In the genomic region with DNA sequence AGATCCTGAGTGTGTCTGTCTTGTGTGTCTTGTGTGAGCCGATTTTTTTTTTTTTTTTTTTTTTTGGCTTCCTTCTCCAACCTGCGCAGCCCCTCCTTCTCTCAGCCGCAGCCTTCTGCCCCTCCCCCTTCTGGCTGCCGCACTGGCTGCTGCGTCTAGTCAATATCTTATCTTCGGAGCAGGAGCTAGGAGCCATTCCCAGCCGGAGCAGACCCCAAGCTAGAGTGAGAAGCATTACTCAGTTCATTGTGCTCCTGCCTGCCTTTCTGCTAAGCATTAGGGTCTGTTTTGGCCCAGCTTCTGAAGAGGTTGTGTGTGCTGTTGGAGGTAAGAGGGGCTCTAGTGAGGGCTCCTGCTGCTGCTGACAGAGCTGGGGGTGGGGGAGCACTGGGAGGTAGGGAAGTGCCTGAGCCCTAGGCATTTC, we compare ENCODE assay signal across 9 mouse cellular contexts. TPM values are rescaled to one million over a fixed set of nuclear protein-coding genes. Genes with fewer than 3 reads are reported as not detected.
DNase-seq lines count a peak whose midpoint lies in the region; ATAC-seq and TF ChIP-seq lines count a peak whose summit lies in the region.
"Had no signal": no experiment of that assay in that cellular context is flagged by ENCODE, and none has a peak within 500 bp of the region (broad histone marks: within the 10 kb centered on the region; RNA-seq: fewer than 3 reads in every experiment).

Gene Oprl1, plus strand, starts transcription at position 114 of the 424 bp plus-strand sequence.

- no peaks in the 10 kb centered on the region for H3K27me3 ChIP-seq in heart, embryonic 11.5 days (ENCODE audit: control insufficient read depth, insufficient read depth, low read length)
- no peaks in the 10 kb centered on the region for H3K27me3 ChIP-seq in neural tube, embryonic 15.5 days (replicated peaks)

- no peak for DNase-seq in heart, postnatal 36 days
- DNase-seq in brain, embryonic 14.5 days (ENCODE audit: low read depth), result peak; percentile 92
- DNase-seq in frontal cortex, postnatal 36 days (ENCODE audit: low spot score in 2 of 2), result peak; percentile 67 to 76
- DNase-seq in left cerebral cortex, postnatal 25 days (ENCODE audit: low spot score in 2 of 2), result peak; percentile 79 to 82

- peak within 1 kb of the TSS; percentile 34 for H3K4me3 ChIP-seq in heart, embryonic 11.5 days (ENCODE audit: low read depth, low read length)
- H3K4me3 ChIP-seq in neural tube, embryonic 15.5 days (replicated peaks), result peak within 1 kb of the TSS; percentile 57

- WGBS in heart, embryonic 11.5 days (ENCODE audit: insufficient replicate concordance), result 0% methylated on average over 7 of the region's 7 CpGs
- WGBS in neural tube, embryonic 15.5 days, result under 1% methylated on average over 7 of the region's 7 CpGs

- H3K36me3 ChIP-seq in heart, embryonic 11.5 days (ENCODE audit: control insufficient read depth, insufficient read depth, low read length), result 0 out of 2 replicates have a peak, but pooled peaks cover 4% of the 10 kb centered on the region
- peaks cover 14% of the 10 kb centered on the region for H3K36me3 ChIP-seq in neural tube, embryonic 15.5 days
- H3K36me3 ChIP-seq: G1E had no signal

- H3K9me3 ChIP-seq in heart, embryonic 11.5 days (replicated peaks; ENCODE audit: control insufficient read depth, low read length), result no peaks in the 10 kb centered on the region
- no peaks in the 10 kb centered on the region for H3K9me3 ChIP-seq in neural tube, embryonic 15.5 days (replicated peaks)
- H3K9me3 ChIP-seq: G1E had no signal

- TF ChIP-seq CTCF in brain, embryonic 14.5 days (IDR thresholded peaks at IDR 0.05; ENCODE audit: borderline replicate concordance, extremely low read depth, insufficient read depth, insufficient read length), result no peak

- 0 out of 2 replicates have a peak, but pooled peaks have one; percentile 17 for TF ChIP-seq POLR2A in brain, embryonic 14.5 days (IDR thresholded peaks at IDR 0.05; ENCODE audit: borderline replicate concordance, extremely low read depth, insufficient read depth, insufficient read length, poor library complexity, severe bottlenecking)

- peak within 1 kb of the TSS; percentile 59 for H3K4me2 ChIP-seq in heart, embryonic 11.5 days
- peak within 1 kb of the TSS; percentile 74 for H3K4me2 ChIP-seq in neural tube, embryonic 15.5 days

- intact Hi-C loops in heart, postnatal 36 days (cut with DNase I), result no loop called here
- intact Hi-C loops in left cerebral cortex, postnatal 25 days (cut with DNase I), result no loop called here

- ATAC-seq in heart, embryonic 11.5 days (replicated peaks; ENCODE audit: insufficient number of reproducible peaks, low FRiP score, low TSS enrichment), result peak; percentile 54; the same call in 1 of the 2 replicates
- ATAC-seq in neural tube, embryonic 15.5 days (ENCODE audit: low FRiP score), result peak; percentile 76
- no peak for ATAC-seq in erythroblast, adult 5-6 weeks (replicated peaks; ENCODE audit: low FRiP score, poor library complexity, severe bottlenecking)
- ATAC-seq in erythroid progenitor cell, adult 5-6 weeks (replicated peaks; ENCODE audit: low FRiP score, poor library complexity, severe bottlenecking), result no peak

- peaks cover 8% of the 10 kb centered on the region for H3K4me1 ChIP-seq in heart, embryonic 11.5 days (ENCODE audit: control insufficient read depth, insufficient read depth, low read length)
- peaks cover 42% of the 10 kb centered on the region for H3K4me1 ChIP-seq in neural tube, embryonic 15.5 days

- H3K9ac ChIP-seq in heart, embryonic 11.5 days (ENCODE audit: low read depth, low read length), result peak within 1 kb of the TSS; percentile 67
- H3K9ac ChIP-seq in neural tube, embryonic 15.5 days (replicated peaks), result peak within 1 kb of the TSS; percentile 65

- peak within 1 kb of the TSS; percentile 71 for H3K27ac ChIP-seq in heart, embryonic 11.5 days (ENCODE audit: low read depth, low read length)
- peak within 1 kb of the TSS; percentile 88 for H3K27ac ChIP-seq in neural tube, embryonic 15.5 days (replicated peaks)

RNA-seq across cellular contexts. Expression of gene Oprl1, which starts in this region (rescaled TPM):
- polyA plus RNA-seq in heart, embryonic 11.5 days (2014; fragmentation: Nextera tagmentation; extraction: Ambion mirVana), result 7.5 and 9.2 TPM in 2 replicates
- total RNA-seq in heart, postnatal 36 days (2021), result not detected
- polyA plus RNA-seq in brain, embryonic 14.5 days (2012; rRNA removed), result 91.7 and 102 TPM in 2 replicates
- total RNA-seq in left cerebral cortex, postnatal 25 days (2021), result 10 to 100 TPM; 56.1 to 57.3 TPM
- 72.5 and 87.0 TPM in 2 replicates for polyA plus RNA-seq in neural tube, embryonic 15.5 days (2015; fragmentation: Nextera tagmentation; extraction: Ambion mirVana)
- not detected in 2 replicates for total RNA-seq in erythroblast, adult 5-6 weeks (2015; ENCODE audit: low replicate concordance)
- 1.3 TPM in 1 of 2 replicates, not detected in the other for total RNA-seq in erythroblast, adult 5-6 weeks (2017; ENCODE audit: low replicate concordance)
- total RNA-seq in erythroid progenitor cell, adult 5-6 weeks (2015; ENCODE audit: low replicate concordance), result not detected in 2 replicates
- total RNA-seq in erythroid progenitor cell, adult 5-6 weeks (2017; ENCODE audit: low replicate concordance), result not detected in 2 replicates
- total RNA-seq: G1E had no signal
- polyA plus RNA-seq: G1E had no signal

Comparison
In these comparisons a context has a peak if more than half of its experiments do, and no peak if none do; other contexts are left out.
1. RNA of gene Oprl1 (total RNA-seq): 56.1 to 57.3 TPM in left cerebral cortex, postnatal 25 days; not detected in heart, postnatal 36 days, 1.3 TPM in erythroblast, adult 5-6 weeks and not detected in erythroid progenitor cell, adult 5-6 weeks; every median in the first group is over 10 times any median in the second.
2. ATAC-seq: peak in heart, embryonic 11.5 days (single experiment) and neural tube, embryonic 15.5 days (single experiment); none in erythroblast, adult 5-6 weeks (single experiment) and erythroid progenitor cell, adult 5-6 weeks (single experiment).
3. DNase-seq: peak in brain, embryonic 14.5 days (single experiment), frontal cortex, postnatal 36 days (2 of 2) and left cerebral cortex, postnatal 25 days (2 of 2); none in heart, postnatal 36 days (0 of 2).